8 mouse cellular contexts compared by ENCODE assay signal in genomic region chr14:50929951-50930350, GRCm38 (mm10). TPM values are rescaled to one million over a fixed set of nuclear protein-coding genes. Genes with fewer than 3 reads are reported as not detected.
DNase-seq lines count a peak whose midpoint lies in the region; ATAC-seq and TF ChIP-seq lines count a peak whose summit lies in the region.

No protein-coding gene starts in this region.

- no peak for DNase-seq in layer of hippocampus, adult 2 months (ENCODE audit: low spot score in 2 of 2)
- no peak for DNase-seq in layer of hippocampus, adult 9-10 months (ENCODE audit: low spot score)
- DNase-seq in embryonic facial prominence, embryonic 14.5 days (ENCODE audit: low spot score) = no peak
- no peak for DNase-seq in MN1 (ENCODE audit: low spot score)
- no peak for DNase-seq in urinary bladder, adult 2 months (ENCODE audit: low spot score)

- peak overlapping the region; percentile 96 for H3K9ac ChIP-seq in embryonic facial prominence, embryonic 14.5 days (ENCODE audit: low read depth, low read length)
- H3K9ac ChIP-seq in intestine, embryonic 15.5 days = peak overlapping the region; percentile 85
- peak overlapping the region; percentile 93 for H3K9ac ChIP-seq in midbrain, embryonic 15.5 days

- no peaks in the 10 kb centered on the region for H3K27me3 ChIP-seq in embryonic facial prominence, embryonic 14.5 days (replicated peaks; ENCODE audit: control insufficient read depth, insufficient read depth, low read length)
- H3K27me3 ChIP-seq in intestine, embryonic 15.5 days (replicated peaks) = no peaks in the 10 kb centered on the region
- H3K27me3 ChIP-seq in midbrain, embryonic 15.5 days (replicated peaks) = no peaks in the 10 kb centered on the region

- no peak for TF ChIP-seq CTCF in layer of hippocampus, adult 2 months (conservative IDR thresholded peaks at IDR 0.05)

- ATAC-seq in embryonic facial prominence, embryonic 14.5 days (ENCODE audit: low read depth) = no peak
- no peak for ATAC-seq in intestine, embryonic 15.5 days
- ATAC-seq in midbrain, embryonic 15.5 days (replicated peaks) = no peak
- ATAC-seq in inflammation-experienced regulatory T-cells, adult 6 months = no peak

- no peaks in the 10 kb centered on the region for H3K9me3 ChIP-seq in embryonic facial prominence, embryonic 14.5 days (ENCODE audit: control insufficient read depth, low read length)
- H3K9me3 ChIP-seq in intestine, embryonic 15.5 days = no peaks in the 10 kb centered on the region
- no peaks in the 10 kb centered on the region for H3K9me3 ChIP-seq in midbrain, embryonic 15.5 days

- H3K4me3 ChIP-seq in layer of hippocampus, adult 2 months = peak overlapping the region; percentile 99
- H3K4me3 ChIP-seq in embryonic facial prominence, embryonic 14.5 days (ENCODE audit: low read depth, low read length) = peak overlapping the region; percentile 83
- H3K4me3 ChIP-seq in intestine, embryonic 15.5 days (replicated peaks) = peak overlapping the region; percentile 85
- H3K4me3 ChIP-seq in midbrain, embryonic 15.5 days = peak overlapping the region; percentile 88

- peak overlapping the region; percentile 98 for H3K27ac ChIP-seq in layer of hippocampus, adult 2 months
- peak overlapping the region; percentile 84 for H3K27ac ChIP-seq in embryonic facial prominence, embryonic 14.5 days (replicated peaks; ENCODE audit: low read depth, low read length)
- H3K27ac ChIP-seq in intestine, embryonic 15.5 days = peak overlapping the region; percentile 91
- H3K27ac ChIP-seq in midbrain, embryonic 15.5 days = peak overlapping the region; percentile 82

- H3K36me3 ChIP-seq in embryonic facial prominence, embryonic 14.5 days (ENCODE audit: control insufficient read depth, insufficient read depth, low read length) = peaks cover 35% of the 10 kb centered on the region
- H3K36me3 ChIP-seq in intestine, embryonic 15.5 days = peaks cover 23% of the 10 kb centered on the region
- H3K36me3 ChIP-seq in midbrain, embryonic 15.5 days (replicated peaks) = peaks cover 19% of the 10 kb centered on the region

- peak overlapping the region; percentile 82 for H3K4me2 ChIP-seq in embryonic facial prominence, embryonic 14.5 days (ENCODE audit: low read depth, low read length)
- peak overlapping the region; percentile 76 for H3K4me2 ChIP-seq in intestine, embryonic 15.5 days (replicated peaks)
- peak overlapping the region; percentile 78 for H3K4me2 ChIP-seq in midbrain, embryonic 15.5 days

- WGBS in embryonic facial prominence, embryonic 14.5 days = 18% methylated on average over 10 of the region's 10 CpGs
- 11% methylated on average over 10 of the region's 10 CpGs for WGBS in intestine, embryonic 15.5 days
- 16% methylated on average over 10 of the region's 10 CpGs for WGBS in midbrain, embryonic 15.5 days

- 0 out of 2 replicates have a peak, but pooled peaks cover 10% of the 10 kb centered on the region for H3K4me1 ChIP-seq in embryonic facial prominence, embryonic 14.5 days (ENCODE audit: control insufficient read depth, insufficient read depth, low read length)
- H3K4me1 ChIP-seq in intestine, embryonic 15.5 days (replicated peaks) = peaks cover 16% of the 10 kb centered on the region; the same call in 1 of the 2 replicates
- H3K4me1 ChIP-seq in midbrain, embryonic 15.5 days = peaks cover 42% of the 10 kb centered on the region

RNA-seq across cellular contexts. Expression of gene Pip4p1, which starts 0.7 kb away (rescaled TPM):
- total RNA-seq in layer of hippocampus, adult 2 months (2021) = 10 to 100 TPM; 92.9 to 95.6 TPM
- polyA plus RNA-seq in embryonic facial prominence, embryonic 14.5 days (2014; fragmentation: Nextera tagmentation; extraction: Ambion mirVana) = 42.0 and 54.8 TPM in 2 replicates
- polyA plus RNA-seq in intestine, embryonic 15.5 days (2015; fragmentation: Nextera tagmentation; extraction: Ambion mirVana) = 65.5 and 67.5 TPM in 2 replicates
- polyA plus RNA-seq in midbrain, embryonic 15.5 days (2015; fragmentation: Nextera tagmentation; extraction: Ambion mirVana) = 101 and 111 TPM in 2 replicates
- polyA plus RNA-seq in inflammation-experienced regulatory T-cells, adult 6 months (2017; shearing (Covaris generic)) = 1 to 10 TPM; 4.4 to 6.6 (median 4.8) TPM
- polyA plus RNA-seq in urinary bladder, adult 2 months (2012; rRNA removed) = 79.4 and 104 TPM in 2 replicates

RNA-seq across cellular contexts. Expression of gene Pnp, which starts 0.9 kb away (rescaled TPM):
- 10 to 100 TPM; 14.0 to 17.1 TPM for total RNA-seq in layer of hippocampus, adult 2 months (2021)
- 51.5 and 51.7 TPM in 2 replicates for polyA plus RNA-seq in embryonic facial prominence, embryonic 14.5 days (2014; fragmentation: Nextera tagmentation; extraction: Ambion mirVana)
- polyA plus RNA-seq in intestine, embryonic 15.5 days (2015; fragmentation: Nextera tagmentation; extraction: Ambion mirVana) = 96.6 and 99.1 TPM in 2 replicates
- polyA plus RNA-seq in midbrain, embryonic 15.5 days (2015; fragmentation: Nextera tagmentation; extraction: Ambion mirVana) = 20.3 and 21.3 TPM in 2 replicates
- polyA plus RNA-seq in inflammation-experienced regulatory T-cells, adult 6 months (2017; shearing (Covaris generic)) = 10 to 100 TPM; 64.4 to 88.0 (median 67.9) TPM
- polyA plus RNA-seq in urinary bladder, adult 2 months (2012; rRNA removed) = 49.9 and 64.9 TPM in 2 replicates

RNA-seq across cellular contexts. Expression of gene Apex1, which starts 5.2 kb away (rescaled TPM):
- total RNA-seq in layer of hippocampus, adult 2 months (2021) = 10 to 100 TPM; 70.3 to 73.4 TPM
- polyA plus RNA-seq in embryonic facial prominence, embryonic 14.5 days (2014; fragmentation: Nextera tagmentation; extraction: Ambion mirVana) = 177 and 204 TPM in 2 replicates
- polyA plus RNA-seq in intestine, embryonic 15.5 days (2015; fragmentation: Nextera tagmentation; extraction: Ambion mirVana) = 236 and 265 TPM in 2 replicates
- polyA plus RNA-seq in midbrain, embryonic 15.5 days (2015; fragmentation: Nextera tagmentation; extraction: Ambion mirVana) = 190 and 191 TPM in 2 replicates
- 100 to 1,000 TPM in 1 of 3 experiments, 10 to 100 TPM in 2; 54.2 to 100 (median 91.0) TPM for polyA plus RNA-seq in inflammation-experienced regulatory T-cells, adult 6 months (2017; shearing (Covaris generic))
- polyA plus RNA-seq in urinary bladder, adult 2 months (2012; rRNA removed) = 56.6 and 59.1 TPM in 2 replicates

RNA-seq across cellular contexts. Expression of gene Osgep, which starts 5.3 kb away (rescaled TPM):
- 10 to 100 TPM; 35.0 to 36.0 TPM for total RNA-seq in layer of hippocampus, adult 2 months (2021)
- polyA plus RNA-seq in embryonic facial prominence, embryonic 14.5 days (2014; fragmentation: Nextera tagmentation; extraction: Ambion mirVana) = 138 and 153 TPM in 2 replicates
- 134 and 136 TPM in 2 replicates for polyA plus RNA-seq in intestine, embryonic 15.5 days (2015; fragmentation: Nextera tagmentation; extraction: Ambion mirVana)
- polyA plus RNA-seq in midbrain, embryonic 15.5 days (2015; fragmentation: Nextera tagmentation; extraction: Ambion mirVana) = 104 and 116 TPM in 2 replicates
- 10 to 100 TPM; 68.7 to 77.3 (median 74.3) TPM for polyA plus RNA-seq in inflammation-experienced regulatory T-cells, adult 6 months (2017; shearing (Covaris generic))
- polyA plus RNA-seq in urinary bladder, adult 2 months (2012; rRNA removed) = 75.6 and 84.0 TPM in 2 replicates

RNA-seq across cellular contexts. Expression of gene Gm49342, which starts 14.4 kb away (rescaled TPM):
- total RNA-seq in layer of hippocampus, adult 2 months (2021) = 10 to 100 TPM in 1 of 2 experiments, 1 to 10 TPM in 1; 5.2 to 12.0 TPM
- not detected in 2 replicates for polyA plus RNA-seq in embryonic facial prominence, embryonic 14.5 days (2014; fragmentation: Nextera tagmentation; extraction: Ambion mirVana)
- not detected in 2 replicates for polyA plus RNA-seq in intestine, embryonic 15.5 days (2015; fragmentation: Nextera tagmentation; extraction: Ambion mirVana)
- not detected in 2 replicates for polyA plus RNA-seq in midbrain, embryonic 15.5 days (2015; fragmentation: Nextera tagmentation; extraction: Ambion mirVana)
- polyA plus RNA-seq in inflammation-experienced regulatory T-cells, adult 6 months (2017; shearing (Covaris generic)) = 1 to 10 TPM in 2 of 3 experiments, not detected in 1; 5.9 to 7.5 TPM
- 45.7 and 54.1 TPM in 2 replicates for polyA plus RNA-seq in urinary bladder, adult 2 months (2012; rRNA removed)
